Mouse (Mus musculus) testis, postnatal 10 days (tissue): Measurements from ENCODE around the gene 4930568D16Rik.

ENCODE experiments used
- DNase-seq: peaks from one replicate; pipeline ENCODE4 v3.0.0; 2021; ENCODE audit warnings: low spot score

4930568D16Rik gene

DNA sequence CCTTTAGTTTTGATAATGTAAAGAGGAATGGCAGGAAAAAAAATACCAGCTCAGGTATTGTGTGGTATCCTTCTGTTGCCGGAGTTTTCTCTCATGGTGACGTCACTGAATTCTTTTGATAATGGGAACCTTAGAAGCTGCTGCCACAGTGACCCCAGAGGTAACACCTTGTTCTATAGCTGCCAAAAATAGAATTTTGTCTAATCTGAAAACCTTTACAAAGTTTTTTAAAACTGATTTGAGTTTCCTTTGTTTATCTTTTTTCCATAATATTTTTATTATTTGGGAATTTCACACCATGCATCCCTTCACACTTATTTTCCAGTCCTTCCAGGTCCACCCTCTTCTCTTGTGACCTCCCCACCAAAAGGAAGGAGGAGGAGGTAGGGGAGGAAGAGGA, at the start of gene 4930568D16Rik:
TSS of gene 4930568D16Rik (minus strand) at position 101 of the 400 bp plus-strand sequence.
- DNase-seq = no peak

DNA sequence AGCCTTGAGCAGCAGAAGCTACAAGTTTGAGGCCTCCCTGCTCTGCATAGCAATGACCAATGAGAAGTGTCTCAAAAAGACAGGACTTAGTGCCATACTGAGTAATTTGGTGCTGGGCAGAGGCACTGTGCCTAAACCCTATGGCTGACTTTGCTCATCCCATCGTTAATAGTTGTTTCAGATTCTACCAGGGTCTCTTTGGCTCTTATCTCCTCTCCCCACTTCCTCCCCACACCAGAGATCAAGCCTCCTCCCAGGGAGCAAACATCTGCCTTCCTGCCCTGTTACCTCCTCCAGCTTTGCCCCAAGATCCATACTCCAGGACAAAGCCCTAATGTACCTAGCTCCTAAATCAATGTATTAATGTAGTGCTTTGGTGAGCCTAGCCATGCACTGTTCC, 49.7 kb upstream of the 4930568D16Rik start:
- no peak for DNase-seq

DNA sequence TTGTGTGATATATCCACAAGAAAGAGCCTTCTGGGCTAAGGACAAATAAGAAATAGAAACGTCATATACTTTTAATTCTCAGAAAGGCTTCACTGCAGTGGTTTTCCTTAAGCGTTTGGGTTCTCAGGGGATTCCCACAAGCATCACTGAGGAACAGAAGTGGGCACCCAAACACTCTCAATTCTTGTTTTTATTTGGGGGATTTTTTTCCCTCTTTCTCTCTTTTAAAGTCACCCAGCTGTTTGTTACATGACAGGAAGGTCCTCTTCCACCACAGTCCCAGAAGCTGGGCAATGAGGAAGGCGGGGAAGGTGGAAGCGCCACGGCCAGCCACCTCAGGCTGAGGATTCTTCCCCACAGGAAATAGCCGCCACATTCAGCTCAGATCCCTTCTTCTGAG, 48.9 kb upstream of the 4930568D16Rik start:
- DNase-seq = no peak

DNA sequence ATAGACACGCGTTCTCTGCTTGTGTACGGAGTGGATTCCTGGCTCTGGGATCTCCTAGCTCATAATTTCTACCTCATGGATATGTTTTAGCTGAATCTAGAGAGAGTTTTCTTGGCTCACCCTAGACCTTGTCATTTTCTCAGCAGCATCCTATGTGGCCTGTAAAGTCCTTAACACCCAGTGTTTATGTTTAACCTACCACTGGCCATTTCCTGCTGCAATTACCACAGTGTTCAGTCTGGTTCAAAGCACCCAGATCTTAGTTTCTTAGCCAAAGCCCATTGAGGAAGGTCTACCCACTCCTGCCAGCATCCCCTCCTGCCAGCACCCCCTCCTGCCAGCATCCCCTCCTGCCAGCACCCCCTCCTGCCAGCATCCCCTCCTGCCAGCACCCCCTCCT, 45.3 kb upstream of the 4930568D16Rik start:
- DNase-seq = no peak

DNA sequence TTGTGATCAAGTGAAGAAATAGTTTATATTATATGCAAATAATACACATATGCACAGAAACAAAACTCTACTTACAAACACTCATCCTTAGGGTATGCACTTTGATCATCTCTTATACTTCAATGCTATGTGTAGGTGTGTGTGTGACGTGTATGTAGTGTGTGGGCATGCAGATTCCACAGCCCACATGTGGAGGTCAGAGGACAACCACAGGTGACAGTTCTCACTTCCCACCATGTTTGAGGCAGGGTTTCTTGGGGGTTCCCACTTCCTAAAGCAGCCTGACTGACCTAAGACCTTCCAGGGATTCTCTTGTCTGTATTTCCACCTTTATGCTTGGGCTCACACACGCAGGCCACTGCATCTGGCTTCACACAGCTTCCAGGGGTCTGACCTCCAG, 44.7 kb upstream of the 4930568D16Rik start:
- no peak for DNase-seq

DNA sequence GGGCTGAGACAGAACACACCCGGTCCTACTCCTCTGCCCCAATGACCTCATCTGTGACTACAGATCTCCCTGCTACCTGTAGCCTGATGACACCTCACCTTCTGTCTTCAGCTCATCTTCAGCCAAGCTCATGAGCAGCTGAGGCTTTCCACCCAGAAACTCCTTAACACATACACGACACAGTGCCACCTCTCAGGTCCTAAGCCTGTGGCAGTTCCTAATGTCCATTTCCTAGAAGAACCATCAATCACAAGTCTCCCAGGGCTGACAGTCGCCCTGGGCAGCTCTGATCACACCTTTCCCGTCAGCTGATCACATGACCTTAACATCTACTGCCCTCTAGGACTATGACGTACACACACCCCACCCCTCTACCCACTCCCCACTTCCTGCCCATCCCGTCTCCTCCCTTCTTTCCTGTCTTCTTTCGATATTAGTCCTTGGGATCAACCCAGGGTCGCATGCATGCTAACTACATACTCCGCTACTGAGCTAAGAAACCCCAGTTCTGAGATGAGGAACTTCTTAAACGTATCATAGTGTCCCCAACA, 44.2 kb upstream of the 4930568D16Rik start:
- no peak for DNase-seq

DNA sequence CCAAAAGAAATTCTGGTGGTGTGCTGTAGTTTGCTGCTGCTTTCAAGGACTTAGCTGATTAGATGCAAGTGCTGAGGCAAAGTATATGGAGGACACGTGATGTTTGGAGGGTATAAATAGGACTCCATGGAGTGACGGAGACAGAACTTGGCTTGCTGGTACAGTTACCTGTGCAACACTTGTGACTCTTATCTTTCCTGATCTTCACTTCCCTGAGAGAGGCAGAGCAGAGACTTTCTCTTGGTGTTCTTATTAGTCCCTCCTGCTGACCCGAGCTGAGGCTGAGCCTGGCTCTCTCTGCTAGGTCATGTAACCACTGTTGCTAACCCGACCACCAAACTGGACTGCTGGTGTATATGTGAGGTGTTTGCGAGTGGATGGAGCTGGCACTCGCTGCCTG, 41.9 kb upstream of the 4930568D16Rik start:
- DNase-seq = no peak

DNA sequence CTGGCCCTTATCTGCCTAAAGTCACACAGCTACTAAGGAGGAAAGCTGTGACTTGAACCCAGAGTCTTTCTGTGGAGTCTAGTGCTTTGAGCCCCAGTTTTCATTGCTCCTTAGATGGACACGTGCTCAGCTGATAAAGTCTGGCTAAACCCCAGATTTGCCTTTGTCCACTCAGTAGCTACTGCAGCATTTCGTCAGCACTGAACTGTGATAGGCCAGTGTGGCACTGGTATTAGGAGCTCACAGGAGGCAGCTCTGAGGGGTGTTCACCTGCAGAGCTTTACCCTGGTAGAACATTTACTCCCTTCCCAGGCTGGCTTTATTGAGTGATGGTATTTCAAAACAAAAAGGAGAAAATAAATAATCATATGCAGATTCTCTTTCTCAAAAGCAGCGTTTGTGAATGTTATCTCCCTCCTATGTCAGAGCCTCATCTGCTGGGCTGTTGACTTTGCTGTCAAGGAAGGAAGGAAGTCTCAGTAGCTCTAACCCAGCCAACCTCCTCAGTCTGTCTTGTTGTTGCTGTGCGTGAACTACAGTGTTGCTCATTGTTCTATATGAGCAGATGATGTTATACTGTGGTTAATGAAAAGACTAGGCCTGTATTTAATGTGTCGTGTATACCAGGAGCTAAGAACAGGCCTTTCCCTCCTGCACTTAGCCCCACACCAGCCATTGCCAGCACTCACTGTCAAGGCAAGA, 41.0 kb upstream of the 4930568D16Rik start:
- no peak for DNase-seq

DNA sequence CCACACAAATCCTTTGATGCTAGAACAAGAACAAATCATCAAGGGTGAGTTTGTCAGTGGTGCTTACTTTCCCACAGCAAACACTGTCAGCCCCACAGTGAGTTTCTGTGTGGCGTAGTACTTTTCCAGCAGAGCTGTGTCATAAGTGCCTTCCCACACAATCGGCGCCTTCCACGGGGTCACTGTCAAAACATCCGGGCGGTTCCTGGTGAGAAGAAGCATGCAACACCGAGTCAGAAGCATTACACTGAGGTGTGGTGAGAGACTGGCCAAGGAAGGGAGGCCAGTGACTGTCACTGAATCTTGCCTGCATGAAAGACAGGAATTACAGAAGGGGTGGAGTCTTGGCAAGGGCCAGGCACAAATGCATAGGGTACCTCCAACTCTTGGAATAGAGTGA, 40.3 kb upstream of the 4930568D16Rik start:
- no peak for DNase-seq

DNA sequence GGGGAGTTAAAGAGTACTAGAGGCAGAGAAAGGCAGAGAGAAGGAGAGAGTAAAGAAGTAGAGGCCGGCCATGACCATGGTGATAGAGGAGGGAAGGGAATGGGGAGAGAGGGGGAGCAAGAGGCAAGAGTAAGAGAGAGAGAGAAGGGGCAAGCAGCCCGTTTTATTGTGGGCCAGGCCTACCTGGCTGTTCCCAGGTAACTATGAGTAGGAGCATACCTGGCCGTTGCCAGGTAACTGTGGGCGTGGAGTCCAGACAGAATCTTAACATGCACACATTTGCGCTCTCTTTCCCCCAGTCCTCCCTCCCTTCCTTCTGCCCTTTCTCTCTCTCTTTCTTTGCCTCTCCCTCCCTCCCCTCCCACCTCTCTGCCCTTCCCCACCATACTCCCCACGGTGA, 39.7 kb upstream of the 4930568D16Rik start:
- no peak for DNase-seq

DNA sequence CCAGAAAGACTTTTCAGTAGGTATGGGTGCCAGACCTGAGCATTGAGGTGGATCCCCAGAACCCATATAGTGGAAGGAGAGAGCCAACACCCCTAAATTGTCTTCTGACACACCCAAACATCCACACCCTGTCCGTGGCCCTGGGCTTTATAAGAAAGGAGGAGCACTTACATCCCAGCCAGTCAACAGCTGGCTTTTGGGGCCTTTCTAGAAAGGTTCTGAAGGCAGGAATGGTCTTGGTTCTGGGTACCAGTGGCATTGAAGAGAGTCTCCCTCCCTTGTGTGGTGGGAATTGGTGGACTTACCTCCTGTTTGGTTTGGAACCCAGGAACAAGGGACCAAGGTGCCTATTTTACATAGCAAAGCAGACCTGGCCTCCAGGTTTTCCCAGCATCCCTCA, 39.1 kb upstream of the 4930568D16Rik start:
- DNase-seq = peak; percentile 12

DNA sequence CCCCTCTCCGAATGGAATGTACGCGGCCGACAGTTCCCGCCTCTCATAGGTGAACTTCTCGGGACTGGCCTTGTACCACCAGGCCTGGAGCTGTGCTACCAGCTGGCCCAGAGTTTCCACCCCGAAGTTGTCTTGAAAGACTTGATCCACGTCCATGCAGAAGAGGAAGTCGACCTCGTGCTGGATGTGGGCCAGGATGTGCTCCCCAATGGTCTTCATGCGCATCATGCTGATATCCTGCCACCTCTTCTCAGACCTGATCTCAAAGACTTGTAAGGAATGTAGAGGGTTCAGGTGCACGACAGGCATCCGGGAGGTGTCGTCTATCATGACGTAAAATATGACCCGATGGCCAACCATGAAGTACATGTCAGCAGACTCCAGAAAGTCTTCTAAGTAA, 34.9 kb upstream of the 4930568D16Rik start:
- DNase-seq = peak; percentile 43

DNA sequence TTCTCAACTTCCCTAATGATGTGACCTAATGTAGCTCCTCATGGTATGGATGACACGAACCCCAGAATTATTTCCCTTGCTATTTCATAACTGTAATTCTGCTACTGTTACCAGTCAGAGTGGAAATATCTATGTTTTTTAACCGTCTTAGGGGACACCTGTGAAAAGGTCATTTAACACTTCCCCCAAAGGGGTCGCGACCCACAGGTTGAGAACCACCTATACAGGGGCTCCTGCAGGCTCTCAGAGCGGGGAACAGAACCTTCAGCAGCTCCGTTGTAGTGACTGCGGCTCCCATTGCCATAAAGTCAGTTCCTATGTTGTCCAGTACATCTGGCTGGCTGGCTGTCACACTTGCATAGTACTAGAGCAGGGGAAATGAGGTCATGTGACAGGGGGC, 33.2 kb upstream of the 4930568D16Rik start:
- peak; percentile 38 for DNase-seq

DNA sequence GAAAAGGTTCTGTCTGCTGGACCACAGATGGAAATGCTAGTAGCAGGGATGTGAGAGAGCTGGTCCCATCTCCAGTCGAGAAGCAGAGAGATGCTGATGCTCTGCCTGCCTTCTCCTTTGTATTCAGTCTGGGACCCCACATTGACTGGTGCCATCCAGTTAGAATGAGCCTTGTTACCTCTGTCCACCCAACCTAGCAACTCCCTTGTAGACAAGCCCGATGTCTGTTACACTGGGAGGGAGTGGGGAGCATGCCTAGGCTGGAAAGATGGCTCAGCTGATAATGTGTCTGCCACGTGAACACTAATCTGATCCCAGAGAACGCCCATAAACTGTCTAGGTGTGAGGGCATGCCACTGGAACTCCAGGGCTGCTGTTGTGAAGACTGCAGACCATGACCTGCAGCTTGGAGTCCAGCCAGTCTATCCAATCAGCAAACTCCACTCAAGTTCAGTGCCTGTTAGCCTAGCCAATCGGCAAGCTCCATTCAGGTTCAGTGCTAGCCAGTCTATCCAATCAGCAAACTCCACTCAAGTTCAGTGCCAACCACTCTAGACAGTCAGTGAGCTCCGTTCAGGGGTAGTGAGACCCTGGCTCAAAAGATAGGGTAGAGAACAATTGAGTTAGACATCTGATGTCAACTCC, 30.8 kb upstream of the 4930568D16Rik start:
- peak; percentile 36 for DNase-seq

DNA sequence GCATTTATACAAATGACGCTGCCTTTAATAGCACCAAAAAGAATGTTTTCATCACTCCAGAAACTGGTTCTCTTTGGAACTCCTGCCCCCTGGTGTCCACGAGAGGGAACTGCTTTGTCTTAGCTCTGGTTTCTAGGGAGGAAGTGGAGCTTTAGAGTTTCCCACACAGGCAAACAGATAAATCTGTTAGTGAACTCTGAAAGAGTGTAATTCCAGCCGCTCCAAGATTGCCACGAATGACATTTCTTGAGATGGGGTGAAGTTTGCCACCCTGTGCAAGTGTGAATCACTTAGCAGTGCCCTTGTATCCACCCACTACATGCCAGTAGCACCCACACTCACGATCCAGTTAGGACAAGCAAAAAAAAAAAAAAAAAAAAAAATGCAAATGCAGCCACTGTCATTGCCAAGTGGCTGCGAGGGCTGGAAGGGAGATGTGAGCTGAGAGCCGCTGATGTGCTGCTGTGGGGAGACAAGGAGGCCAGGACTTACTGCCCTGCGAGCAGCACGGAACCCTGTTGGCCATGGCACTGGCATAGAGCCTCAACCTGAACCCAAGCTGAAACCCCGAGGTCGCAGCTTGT, 30.2 kb upstream of the 4930568D16Rik start:
- DNase-seq = peak; percentile 77

DNA sequence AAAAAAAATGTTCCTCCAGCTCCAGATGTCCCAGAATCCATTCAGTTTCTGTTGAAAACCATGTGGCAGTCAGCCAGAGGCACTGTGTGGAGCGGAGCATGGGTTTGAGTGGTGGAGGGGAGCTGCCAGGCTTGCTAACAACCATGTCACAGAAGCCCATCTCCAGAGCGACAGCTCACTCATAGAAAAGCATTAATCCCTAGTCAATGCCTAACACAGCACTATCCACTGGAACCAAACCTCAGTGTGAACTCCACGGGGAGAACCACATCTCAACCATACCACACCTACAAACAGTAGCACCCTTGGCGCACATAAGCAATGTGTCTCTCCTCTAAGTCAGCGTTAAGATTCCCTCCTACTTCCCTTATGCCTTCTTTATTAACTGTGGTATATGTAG, 29.6 kb upstream of the 4930568D16Rik start, which contains the start of gene 4930402F06Rik:
TSS of gene 4930402F06Rik (minus strand) at position 80 of the 400 bp plus-strand sequence.
- DNase-seq = peak; percentile 42

DNA sequence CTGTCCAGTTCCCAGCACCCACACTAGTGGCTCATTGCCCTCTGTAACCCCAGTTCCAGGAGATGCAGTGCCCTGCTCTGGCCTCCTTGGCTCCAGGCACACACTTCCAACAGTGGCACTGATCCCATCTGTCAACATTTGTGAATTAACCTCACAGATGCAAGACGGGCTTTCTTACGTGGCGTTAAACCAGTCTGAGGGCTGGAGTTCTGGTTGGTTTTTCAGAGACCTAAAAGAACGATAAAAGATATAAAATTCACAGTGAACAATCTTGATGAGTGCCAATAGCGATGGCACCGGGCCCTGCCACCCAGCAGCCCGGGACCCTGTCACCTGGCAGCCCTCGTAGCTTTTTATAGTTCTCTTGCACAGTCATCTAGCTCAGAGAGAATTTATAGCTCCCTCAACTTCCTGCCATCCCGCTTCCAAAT, 17.9 kb upstream of the 4930568D16Rik start:
- DNase-seq = no peak

DNA sequence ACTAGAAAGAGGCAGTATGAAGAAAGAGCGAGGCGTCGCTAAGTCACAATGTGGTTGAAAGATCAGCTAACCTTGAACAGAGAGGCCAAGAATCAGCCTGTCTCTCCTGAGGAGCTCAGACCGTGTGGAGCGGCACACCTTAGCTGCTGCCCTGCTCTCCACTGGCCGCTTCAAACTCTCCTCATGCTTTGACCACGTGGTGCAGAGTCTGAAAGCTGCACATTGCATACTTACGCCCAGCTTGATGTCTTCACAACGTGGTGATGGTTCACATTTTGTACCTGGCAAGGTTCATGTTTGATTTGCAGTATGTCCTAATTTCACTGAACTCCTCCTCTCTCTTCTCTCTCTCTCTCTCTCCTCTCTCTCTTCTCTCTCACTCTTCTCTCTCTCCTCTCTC, 11.8 kb upstream of the 4930568D16Rik start:
- DNase-seq = no peak

DNA sequence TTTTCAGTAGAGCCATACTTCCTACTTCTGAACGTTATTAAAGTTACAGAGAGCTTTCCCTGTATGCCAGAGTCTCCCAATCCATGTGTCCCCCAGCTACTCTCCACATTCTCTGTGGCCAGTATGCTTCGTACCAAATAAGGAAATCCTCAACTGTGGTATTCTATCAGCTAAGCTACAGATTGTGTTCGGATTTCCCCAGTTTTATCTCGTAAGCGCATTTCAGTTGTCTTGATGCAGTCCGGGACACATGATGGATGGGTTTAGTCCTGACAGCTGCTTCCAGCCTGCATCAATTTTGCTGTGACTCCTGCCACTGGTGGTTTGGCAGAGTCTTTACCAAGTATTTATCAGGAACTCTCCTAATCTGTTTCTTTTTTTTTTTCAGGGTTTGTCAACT, 10.1 kb upstream of the 4930568D16Rik start:
- DNase-seq = no peak

DNA sequence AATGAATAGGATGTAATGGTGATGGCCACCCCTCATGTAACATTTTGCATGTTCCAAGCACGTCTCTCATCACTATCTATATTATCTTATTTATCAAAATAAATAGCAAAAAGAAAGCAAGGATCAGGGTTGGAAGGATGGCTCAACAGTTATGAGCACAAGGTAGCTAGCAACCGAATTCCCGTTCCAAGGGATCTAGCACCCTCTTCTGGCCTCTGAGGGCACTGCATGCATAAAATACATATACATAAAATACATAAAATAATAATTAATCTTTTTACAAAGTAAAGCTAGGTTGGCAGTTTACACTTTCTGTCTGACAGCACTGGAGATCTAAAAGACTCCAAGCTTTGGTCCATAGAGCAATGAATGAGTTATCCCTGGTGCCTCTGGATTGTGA, 5.5 kb upstream of the 4930568D16Rik start:
- peak; percentile 62 for DNase-seq

DNA sequence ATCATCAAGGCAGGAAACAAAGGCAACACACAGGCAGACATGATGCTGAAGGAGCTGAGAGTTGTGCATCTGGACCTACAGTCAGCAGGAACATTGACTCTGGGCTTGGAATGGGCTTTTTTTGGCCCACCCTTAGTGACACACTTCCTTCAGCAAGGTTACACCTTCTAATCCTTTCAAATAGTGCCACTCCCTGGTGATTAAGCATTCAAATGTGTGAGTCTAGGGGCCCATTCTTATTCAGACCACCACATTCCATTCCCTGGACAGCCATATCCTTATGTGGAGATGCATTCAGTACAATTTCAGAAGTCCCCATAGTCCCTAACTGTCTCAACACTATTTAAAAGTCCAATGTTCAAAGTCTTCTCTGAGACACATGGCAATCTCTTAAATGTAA, 3.2 kb upstream of the 4930568D16Rik start:
- DNase-seq = no peak

DNA sequence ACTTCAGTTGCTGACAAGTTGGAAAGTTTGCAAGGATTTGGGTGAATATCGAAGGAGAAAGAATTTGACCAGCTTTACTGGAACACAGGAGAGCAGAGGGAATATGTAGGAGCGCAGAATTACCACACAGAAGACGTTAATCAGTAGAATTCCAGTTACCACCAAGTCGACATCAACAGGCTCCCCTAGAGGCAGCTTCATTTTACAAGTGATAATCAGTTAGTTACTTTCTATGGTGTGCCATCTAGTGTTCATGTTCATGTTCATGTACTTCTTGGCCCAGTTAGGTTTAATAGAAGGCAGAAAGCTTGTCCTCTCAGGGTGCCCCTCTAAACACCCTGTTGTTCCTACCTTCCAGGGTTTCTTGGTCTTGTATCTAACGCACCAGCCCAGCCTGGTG, 18.3 kb downstream of the 4930568D16Rik start:
- DNase-seq = no peak

DNA sequence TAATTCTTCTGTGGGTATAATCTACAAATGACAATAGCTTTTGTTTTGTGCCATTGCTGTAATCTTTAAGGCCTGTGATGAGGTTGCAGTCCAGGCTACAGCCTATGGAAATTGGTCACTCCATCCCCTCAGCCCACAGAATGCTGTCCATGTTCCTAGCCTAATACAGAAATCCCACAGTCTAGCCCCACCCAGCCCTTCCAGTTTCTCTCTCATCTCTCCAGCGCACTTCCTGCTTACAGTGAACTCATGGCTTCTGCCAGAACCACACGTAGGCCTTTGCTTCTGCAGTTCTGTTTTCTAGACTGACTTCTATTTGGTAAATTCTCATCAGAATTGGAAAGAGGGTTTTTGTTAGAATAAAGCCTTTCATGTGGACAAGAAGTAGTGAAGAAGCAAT, 21.5 kb downstream of the 4930568D16Rik start:
- no peak for DNase-seq
